Mouse (Mus musculus): Measurements from ENCODE around the gene Ppp1r9a.
A peak's percentile ranks its signal among the peaks of the same experiment; 100 is the strongest.

GRCm38 (mm10) chr6:5164855-5165254 lies 262.1 kb downstream of the Ppp1r9a start:
- TF ChIP-seq POLR2A (IDR thresholded peaks at IDR 0.05; ENCODE audit: control insufficient read depth in 1 of 2, insufficient read depth in 1 of 2, low read depth in 1 of 2, low read length in 2 of 2, poor library complexity in 1 of 2): no peak
- no peak for TF ChIP-seq SMC3 (IDR thresholded peaks at IDR 0.05; ENCODE audit: low read depth, low read length)
- TF ChIP-seq HCFC1 (IDR thresholded peaks at IDR 0.05; ENCODE audit: low read depth, low read length): no peak
- peak; percentile 48 for TF ChIP-seq GATA1 (IDR thresholded peaks at IDR 0.05; ENCODE audit: low read depth, low read length)
- no peak for TF ChIP-seq RCOR1 (IDR thresholded peaks at IDR 0.05; ENCODE audit: low read depth, low read length)
- TF ChIP-seq ZNF384 (IDR thresholded peaks at IDR 0.05; ENCODE audit: low read depth, low read length): peak; percentile 92
- no peak for TF ChIP-seq E2F4 (IDR thresholded peaks at IDR 0.05; ENCODE audit: borderline replicate concordance, low read depth, low read length)
